Mouse (Mus musculus): ENCODE results near the gene Lhfpl3.

- TF ChIP-seq CTCF (IDR thresholded peaks at IDR 0.05; ENCODE audit: borderline replicate concordance, control insufficient read depth, extremely low read depth, insufficient read depth, low read length, poor library complexity) (no peak), POLR2A (IDR thresholded peaks at IDR 0.05; ENCODE audit: control insufficient read depth, extremely low read depth, insufficient read depth, low read length, poor library complexity) (no peak)
Measured at GRCm38 (mm10) chr5:22898593-22898992, 152.7 kb downstream of the Lhfpl3 start.

All from thymus, adult 2 months (tissue).